Mouse (Mus musculus) ES-E14 (cell line): ENCODE results near the gene Fdx1l. TPM values are rescaled to one million over a fixed set of nuclear protein-coding genes. Genes with fewer than 3 reads are reported as not detected.

Experiments
- DNase-seq: peaks from one replicate; pipeline ENCODE4 v3.0.0-alpha.2; 2013; ENCODE audit warnings: low read depth, low spot score
- H3K27ac ChIP-seq: 2 replicates; pipeline ENCODE4 v1.5.1; 2012; ENCODE audit warnings: low read depth, mild to moderate bottlenecking, low read length, moderate library complexity, mixed read lengths; ENCODE audit not compliant: poor library complexity, insufficient read depth, severe bottlenecking
- H3K36me3 ChIP-seq: 2 replicates; pipeline ENCODE4 v1.6.1; 2012; ENCODE audit warnings: mild to moderate bottlenecking, low read length, moderate library complexity, mixed read lengths; ENCODE audit not compliant: control insufficient read depth, poor library complexity, insufficient read depth, severe bottlenecking
- H3K4me1 ChIP-seq, 2 experiments: fragments of 150-350 bp in 1 of 2; sonication (generic) in 1 of 2; 2 replicates each; pipeline ENCODE4 v1.6.1; 2012; ENCODE audit warnings: low read length in 2 of 2, mild to moderate bottlenecking in 1 of 2, mixed read lengths in 1 of 2; ENCODE audit not compliant: control insufficient read depth in 2 of 2, insufficient read depth in 2 of 2, poor library complexity in 1 of 2
- H3K4me3 ChIP-seq, 2 experiments: fragments of 150-350 bp in 1 of 2; sonication (generic) in 1 of 2; 2 replicates each; pipeline ENCODE4 v1.5.1; 2012; ENCODE audit warnings: low read length in 2 of 2, low read depth in 1 of 2, mild to moderate bottlenecking in 1 of 2, mixed read lengths in 1 of 2; ENCODE audit not compliant: insufficient read depth in 1 of 2, poor library complexity in 1 of 2, severe bottlenecking in 1 of 2
- H3K9ac ChIP-seq: 2 replicates; pipeline ENCODE4 v1.6.1; 2012; ENCODE audit warnings: low read depth, mild to moderate bottlenecking, low read length, mixed read lengths; ENCODE audit not compliant: poor library complexity, insufficient read depth, severe bottlenecking
- H3K9me3 ChIP-seq: fragments of 150-350 bp; sonication (generic); 2 replicates; pipeline ENCODE4 v1.6.1; 2012; ENCODE audit warnings: low read depth, mild to moderate bottlenecking, low read length; ENCODE audit not compliant: control insufficient read depth, insufficient read depth
- CHD2 ChIP-seq: IDR thresholded peaks from 2 replicates; pipeline ENCODE4 v1.6.1; 2014; ENCODE audit warnings: mild to moderate bottlenecking, low read depth, low read length, inconsistent platforms
- HCFC1 ChIP-seq: IDR thresholded peaks from 2 replicates; pipeline ENCODE4 v1.6.1; 2012; ENCODE audit warnings: low read length, inconsistent platforms, borderline replicate concordance; ENCODE audit not compliant: insufficient read depth
- MAFK ChIP-seq: IDR thresholded peaks from 2 replicates; pipeline ENCODE4 v1.6.1; 2014; ENCODE audit warnings: mild to moderate bottlenecking, low read depth, low read length, inconsistent platforms; ENCODE audit not compliant: insufficient read depth
- ZC3H11A ChIP-seq: IDR thresholded peaks from 2 replicates; pipeline ENCODE4 v1.6.1; 2012; ENCODE audit warnings: low read depth, mild to moderate bottlenecking, inconsistent platforms, low read length, borderline replicate concordance
- ZNF384 ChIP-seq: IDR thresholded peaks from 2 replicates; pipeline ENCODE4 v1.6.1; 2012; ENCODE audit warnings: low read depth, low read length, inconsistent platforms
- in situ Hi-C, 2 experiments: fragments of 600-800 bp; cut with MboI; formaldehyde crosslinking; loops; one replicate each; pipeline ENCODE4 v1.15.1; 2025; ENCODE audit warnings: low sequenced_read_pairs in 2 of 2, inconsistent platforms in 1 of 2; ENCODE audit not compliant: unreplicated experiment in 2 of 2
- total RNA-seq: library from RNA; depleted of rRNA; stranded (reverse); fragments of 300-350 nt; gene quantifications from 2 replicates; pipeline ENCODE4 v1.2.3, GENCODE M21; 2012

Gene Fdx1l
- total RNA-seq, 1 experiment: 46.0 TPM

- DNase-seq: no peak
- in situ Hi-C loops: no loop called here
- no peak overlapping the region for H3K27ac ChIP-seq
Observed at GRCm38 (mm10) chr9:21036666-21037065, 36.7 kb downstream of the Fdx1l start.

GRCm38 (mm10) chr9:21036161-21036560, 37.3 kb downstream of the Fdx1l start:
- in situ Hi-C loops: no loop called here
- Histone ChIP-seq H3K9ac (no peak overlapping the region), H3K36me3 (no peaks in the 10 kb centered on the region), H3K27ac (no peak overlapping the region), H3K4me1 (peaks cover 0 to 34% of the 10 kb centered on the region in 2 experiments; a peak in 3 of 4 replicates), H3K4me3 (peak overlapping the region; percentile 8 to 59; a peak in 3 of 4 replicates), H3K9me3 (no peaks in the 10 kb centered on the region)
- TF ChIP-seq ZNF384 (no peak), ZC3H11A (no peak)
- DNase-seq: no peak

More at GRCm38 (mm10) chr9:21036666-21037065, 36.7 kb downstream of the Fdx1l start:
- no peaks in the 10 kb centered on the region for H3K36me3 ChIP-seq
- no peak overlapping the region for H3K9ac ChIP-seq
- H3K9me3 ChIP-seq: no peaks in the 10 kb centered on the region
- H3K4me1 ChIP-seq: peaks cover 0 to 37% of the 10 kb centered on the region in 2 experiments; a peak in 3 of 4 replicates
- TF ChIP-seq ZC3H11A (no peak), ZNF384 (no peak), MAFK (no peak), CHD2 (no peak), HCFC1 (no peak)
- peak overlapping the region; percentile 55 to 59; a peak in 3 of 4 replicates for H3K4me3 ChIP-seq

- Histone ChIP-seq H3K4me1 (peaks cover 0 to 37% of the 10 kb centered on the region in 2 experiments; a peak in 3 of 4 replicates), H3K9me3 (no peaks in the 10 kb centered on the region), H3K27ac (no peak overlapping the region; the same call in 1 of the 2 replicates), H3K4me3 (peak overlapping the region in 1 of 2 experiments; percentile 13; a peak in 1 of 4 replicates), H3K9ac (no peak overlapping the region), H3K36me3 (no peaks in the 10 kb centered on the region)
- no peak for DNase-seq
- in situ Hi-C loops: no loop called here
- TF ChIP-seq MAFK (no peak), ZC3H11A (no peak), ZNF384 (no peak), CHD2 (no peak), HCFC1 (no peak)
Observed at GRCm38 (mm10) chr9:21035586-21035985, 37.8 kb downstream of the Fdx1l start.

- no peak for TF ChIP-seq HCFC1
- no peak for TF ChIP-seq ZC3H11A
- no peak for TF ChIP-seq ZNF384
- no peak for TF ChIP-seq CHD2
- TF ChIP-seq MAFK: no peak
- DNase-seq: peak; percentile 81
- peak overlapping the region in 1 of 2 experiments; percentile 38; a peak in 2 of 4 replicates for H3K4me3 ChIP-seq
- H3K9ac ChIP-seq: no peak overlapping the region
- H3K36me3 ChIP-seq: no peaks in the 10 kb centered on the region
- H3K27ac ChIP-seq: no peak overlapping the region
- H3K4me1 ChIP-seq: peaks cover 0 to 44% of the 10 kb centered on the region in 2 experiments; a peak in 3 of 4 replicates
- H3K9me3 ChIP-seq: no peaks in the 10 kb centered on the region
- in situ Hi-C loops: no loop called here
Observed at GRCm38 (mm10) chr9:21034481-21035085, 38.8 kb downstream of the Fdx1l start.

GRCm38 (mm10) chr9:21033136-21033535, 40.3 kb downstream of the Fdx1l start:
- Histone ChIP-seq H3K9me3 (no peaks in the 10 kb centered on the region), H3K27ac (no peak overlapping the region), H3K9ac (peak overlapping the region; percentile 51), H3K4me3 (peak overlapping the region; percentile 61 to 85), H3K4me1 (peaks cover 6 to 46% of the 10 kb centered on the region in 2 experiments), H3K36me3 (peaks cover 2% of the 10 kb centered on the region; the same call in 1 of the 2 replicates)
- DNase-seq: peak; percentile 94
- in situ Hi-C loops: no loop called here
- no peak for TF ChIP-seq ZNF384
- no peak for TF ChIP-seq CHD2
- no peak for TF ChIP-seq MAFK
- no peak for TF ChIP-seq HCFC1
- no peak for TF ChIP-seq ZC3H11A
